ENCODE assay signal across 10 mouse cellular contexts in the genomic region with DNA sequence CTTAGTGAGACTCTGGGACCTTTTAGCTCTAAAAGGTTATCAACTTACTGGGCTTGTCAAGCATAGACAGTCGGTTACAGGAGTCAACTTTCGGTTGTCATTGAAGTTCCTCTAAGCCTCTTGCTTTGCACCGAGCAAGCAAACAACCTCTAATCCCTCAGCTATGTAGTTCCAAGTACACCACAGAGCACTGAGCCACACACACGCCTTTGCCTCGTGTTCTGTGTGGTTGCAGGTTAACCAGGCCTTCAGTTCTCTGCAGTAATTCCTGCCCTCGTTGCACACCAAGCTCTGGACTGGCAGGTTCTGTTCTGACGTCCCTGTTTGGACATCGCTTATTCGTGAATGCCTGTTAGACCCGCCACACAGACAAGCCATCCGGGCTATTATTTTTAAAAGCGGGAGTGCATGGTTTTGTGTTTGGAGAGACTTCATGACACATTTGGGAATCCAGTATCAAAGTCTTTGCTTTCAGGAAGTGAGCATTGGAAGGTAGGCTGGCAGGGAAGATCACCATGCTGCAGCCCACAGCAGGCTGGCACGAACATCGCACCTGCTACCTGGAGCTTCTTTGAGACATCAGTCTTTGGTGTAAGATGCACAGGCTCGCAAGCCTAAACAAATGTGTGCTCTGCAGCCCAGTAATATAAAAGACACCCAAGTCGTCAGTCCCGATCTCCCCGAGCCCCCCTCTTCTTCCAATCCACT. TPM values are rescaled to one million over a fixed set of nuclear protein-coding genes. Genes with fewer than 3 reads are reported as not detected.
DNase-seq lines count a peak whose midpoint lies in the region; ATAC-seq and TF ChIP-seq lines count a peak whose summit lies in the region.
"Had no signal": no experiment of that assay in that cellular context is flagged by ENCODE, and none has a peak within 500 bp of the region (broad histone marks: within the 10 kb centered on the region; RNA-seq: fewer than 3 reads in every experiment).

No protein-coding gene starts in this region.

- H3K36me3 ChIP-seq in heart, postnatal 0 days (replicated peaks; ENCODE audit: control insufficient read depth, insufficient read depth, low read length), result no peaks in the 10 kb centered on the region
- no peaks in the 10 kb centered on the region for H3K36me3 ChIP-seq in embryonic facial prominence, embryonic 11.5 days (replicated peaks; ENCODE audit: control insufficient read depth, insufficient read depth, low read depth, low read length)
- H3K36me3 ChIP-seq in stomach, embryonic 15.5 days, result no peaks in the 10 kb centered on the region

- no peak overlapping the region; the same call in 1 of the 2 replicates for H3K4me2 ChIP-seq in heart, postnatal 0 days (ENCODE audit: low read depth, low read length)
- H3K4me2 ChIP-seq in embryonic facial prominence, embryonic 11.5 days (ENCODE audit: low read depth, low read length), result no peak overlapping the region
- H3K4me2 ChIP-seq in stomach, embryonic 15.5 days, result no peak overlapping the region

- no peak overlapping the region for H3K4me3 ChIP-seq in heart, postnatal 0 days (ENCODE audit: low read depth, low read length)
- no peak overlapping the region for H3K4me3 ChIP-seq in embryonic facial prominence, embryonic 11.5 days (ENCODE audit: low read depth, low read length)
- no peak overlapping the region for H3K4me3 ChIP-seq in stomach, embryonic 15.5 days (replicated peaks)

- H3K27me3 ChIP-seq in heart, postnatal 0 days (ENCODE audit: control insufficient read depth, insufficient read depth, low read length), result no peaks in the 10 kb centered on the region
- H3K27me3 ChIP-seq in embryonic facial prominence, embryonic 11.5 days (ENCODE audit: control insufficient read depth, insufficient read depth, low read length), result no peaks in the 10 kb centered on the region
- no peaks in the 10 kb centered on the region for H3K27me3 ChIP-seq in stomach, embryonic 15.5 days (replicated peaks)

- H3K9ac ChIP-seq in heart, postnatal 0 days (replicated peaks; ENCODE audit: low read depth, low read length), result no peak overlapping the region
- H3K9ac ChIP-seq in embryonic facial prominence, embryonic 11.5 days (replicated peaks; ENCODE audit: low read length), result no peak overlapping the region
- H3K9ac ChIP-seq in stomach, embryonic 15.5 days, result no peak overlapping the region

- no peak for DNase-seq in heart, postnatal 0 days (ENCODE audit: low spot score)
- no peak for DNase-seq in heart, adult 18-20 months
- no peak for DNase-seq in embryonic facial prominence, embryonic 11.5 days (ENCODE audit: low spot score)
- peak; percentile 45 to 69 for DNase-seq in kidney, postnatal 4 days
- no peak for DNase-seq in gastrocnemius, postnatal 36 days
- DNase-seq in urinary bladder, postnatal 10 days (ENCODE audit: low spot score), result no peak
- DNase-seq in ovary, postnatal 10 days (ENCODE audit: low spot score), result no peak
- DNase-seq: cerebellum, postnatal 36 days had no signal

- ATAC-seq in heart, postnatal 0 days (ENCODE audit: insufficient read depth, low read depth), result no peak
- no peak for ATAC-seq in embryonic facial prominence, embryonic 11.5 days (replicated peaks; ENCODE audit: insufficient number of reproducible peaks, low FRiP score, low TSS enrichment, low read depth)
- peak; percentile 56; the same call in 1 of the 2 replicates for ATAC-seq in stomach, embryonic 15.5 days (ENCODE audit: insufficient read depth, low FRiP score, low read depth)

- H3K4me1 ChIP-seq in heart, postnatal 0 days (ENCODE audit: control insufficient read depth, insufficient read depth), result peaks cover 7% of the 10 kb centered on the region; the same call in 1 of the 2 replicates
- H3K4me1 ChIP-seq in embryonic facial prominence, embryonic 11.5 days (ENCODE audit: control insufficient read depth, insufficient read depth, low read length), result no peaks in the 10 kb centered on the region; the same call in none of the 2 replicates
- H3K4me1 ChIP-seq in stomach, embryonic 15.5 days, result peaks cover 16% of the 10 kb centered on the region; the same call in 1 of the 2 replicates

- intact Hi-C loops in gastrocnemius, postnatal 36 days (cut with DNase I), result no loop called here

- TF ChIP-seq CTCF in heart, postnatal 0 days (IDR thresholded peaks at IDR 0.05; ENCODE audit: low read depth), result no peak

- peak overlapping the region; percentile 87 for H3K27ac ChIP-seq in heart, postnatal 0 days (ENCODE audit: low read depth)
- peak overlapping the region; percentile 62; the same call in 1 of the 2 replicates for H3K27ac ChIP-seq in embryonic facial prominence, embryonic 11.5 days (replicated peaks; ENCODE audit: low read depth, low read length)
- H3K27ac ChIP-seq in stomach, embryonic 15.5 days, result peak overlapping the region; percentile 72

- WGBS in heart, postnatal 0 days, result 56% methylated on average over 18 of the region's 18 CpGs
- WGBS in embryonic facial prominence, embryonic 11.5 days, result 67% methylated on average over 18 of the region's 18 CpGs
- WGBS in stomach, embryonic 15.5 days, result 53% methylated on average over 18 of the region's 18 CpGs

- no peak for TF ChIP-seq EP300 in heart, postnatal 0 days (IDR thresholded peaks at IDR 0.05; ENCODE audit: low read depth)

- H3K9me3 ChIP-seq in heart, postnatal 0 days (replicated peaks; ENCODE audit: control insufficient read depth, low read length), result no peaks in the 10 kb centered on the region
- no peaks in the 10 kb centered on the region for H3K9me3 ChIP-seq in embryonic facial prominence, embryonic 11.5 days (replicated peaks; ENCODE audit: control insufficient read depth, low read length)
- H3K9me3 ChIP-seq in stomach, embryonic 15.5 days, result no peaks in the 10 kb centered on the region

RNA-seq across cellular contexts. Expression of gene Gm42791, which starts 16.3 kb away (rescaled TPM):
- not detected in 2 replicates for total RNA-seq in heart, postnatal 0 days (2014; rRNA removed; ENCODE audit: low replicate concordance)
- polyA plus RNA-seq in heart, postnatal 0 days (2015; fragmentation: Nextera tagmentation; extraction: Ambion mirVana), result 1.00 and 2.7 TPM in 2 replicates
- total RNA-seq in heart, adult 18-20 months (2021), result 1 to 10 TPM; 2.7 to 5.3 TPM
- polyA plus RNA-seq in embryonic facial prominence, embryonic 11.5 days (2014; fragmentation: Nextera tagmentation; extraction: Ambion mirVana), result not detected in 2 replicates
- polyA plus RNA-seq in stomach, embryonic 15.5 days (2015; fragmentation: Nextera tagmentation; extraction: Ambion mirVana), result 0.67 and 0.80 TPM in 2 replicates
- total RNA-seq in gastrocnemius, postnatal 36 days (2021), result 1 to 10 TPM; 1.4 to 2.5 TPM
- polyA plus RNA-seq: testis, adult 2 months had no signal

RNA-seq across cellular contexts. Expression of gene Katnal1, which starts 49.5 kb away (rescaled TPM):
- total RNA-seq in heart, postnatal 0 days (2014; rRNA removed; ENCODE audit: low replicate concordance), result 5.4 and 21.1 TPM in 2 replicates
- 8.0 and 8.4 TPM in 2 replicates for polyA plus RNA-seq in heart, postnatal 0 days (2015; fragmentation: Nextera tagmentation; extraction: Ambion mirVana)
- 10 to 100 TPM; 10.7 to 10.8 TPM for total RNA-seq in heart, adult 18-20 months (2021)
- polyA plus RNA-seq in embryonic facial prominence, embryonic 11.5 days (2014; fragmentation: Nextera tagmentation; extraction: Ambion mirVana), result 21.4 and 25.3 TPM in 2 replicates
- polyA plus RNA-seq in stomach, embryonic 15.5 days (2015; fragmentation: Nextera tagmentation; extraction: Ambion mirVana), result 12.0 and 12.2 TPM in 2 replicates
- total RNA-seq in gastrocnemius, postnatal 36 days (2021), result 1 to 10 TPM; 4.3 to 5.0 TPM

Comparison
In these comparisons a context has a peak if more than half of its experiments do, and no peak if none do; other contexts are left out.
1. DNase-seq: peak in kidney, postnatal 4 days (2 of 2); none in heart, postnatal 0 days (single experiment), heart, adult 18-20 months (0 of 2), embryonic facial prominence, embryonic 11.5 days (single experiment), gastrocnemius, postnatal 36 days (0 of 2), urinary bladder, postnatal 10 days (single experiment) and ovary, postnatal 10 days (single experiment).
2. Peak in every context shown above with its lines, with median percentiles within 50 percentile points of each other: H3K27ac ChIP-seq.